Mouse (Mus musculus) stomach, postnatal 0 days (tissue): ENCODE results near the gene Pars2.

Experiments used
- CTCF ChIP-seq: IDR thresholded peaks from 2 replicates; pipeline ENCODE4 v1.5.1; 2016; ENCODE audit warnings: antibody characterized with exemption, low read depth, mild to moderate bottlenecking, moderate library complexity
- EP300 ChIP-seq: optimal IDR thresholded peaks from 2 replicates; pipeline ENCODE3; 2016; ENCODE audit warnings: antibody characterized with exemption

DNA sequence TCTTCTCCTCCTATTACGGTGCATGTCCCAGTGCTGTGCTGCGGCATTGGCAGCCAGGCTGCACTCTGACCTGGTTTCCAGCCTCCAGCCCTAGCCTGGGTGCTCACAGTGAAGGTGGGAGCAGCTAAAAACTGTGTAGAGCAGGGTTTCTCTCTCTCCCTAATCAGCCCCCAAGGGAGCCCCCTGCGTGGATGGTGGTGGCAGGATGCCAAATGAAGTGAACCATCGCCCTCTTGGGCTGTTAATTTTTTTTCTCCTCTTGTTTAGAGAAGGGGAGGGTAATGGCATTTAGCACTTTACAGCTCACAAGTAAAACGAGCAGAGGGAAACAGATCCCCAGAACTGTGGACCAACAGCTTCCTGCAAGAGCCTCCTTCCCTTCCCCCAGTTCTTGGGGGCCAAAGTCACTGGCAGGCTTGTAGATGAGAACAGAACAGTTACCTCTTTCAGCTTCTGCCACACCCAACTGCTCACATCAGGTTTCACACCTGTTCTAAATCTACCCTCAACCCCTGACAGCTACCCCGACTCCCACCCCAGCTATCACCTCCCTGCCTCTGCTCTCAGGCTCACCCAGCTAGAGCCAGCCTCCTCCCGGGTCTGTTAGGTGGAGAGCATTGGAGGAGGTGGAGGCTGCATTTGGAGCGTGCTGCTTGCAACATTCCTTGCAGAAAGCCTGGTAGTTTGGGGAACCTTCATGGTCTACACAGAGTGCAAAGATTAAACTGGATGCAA lies 7.2 kb upstream of the Pars2 start:
- TF ChIP-seq CTCF = no peak
- no peak for TF ChIP-seq EP300
